Mouse (Mus musculus) MEL (cell line): ENCODE data around the gene Rogdi. TPM values are rescaled to one million over a fixed set of nuclear protein-coding genes. Genes with fewer than 3 reads are reported as not detected.

Source experiments
- DNase-seq: peaks from one replicate; pipeline ENCODE4 v3.0.0; 2011; ENCODE audit warnings: low read depth, low spot score
- H3K27ac ChIP-seq: 2 replicates; pipeline ENCODE4 v1.5.1; 2012; ENCODE audit warnings: low read depth, mild to moderate bottlenecking, control low read depth, low read length, moderate library complexity; ENCODE audit not compliant: control insufficient read depth
- H3K27me3 ChIP-seq, 2 experiments: fragments of 150-350 bp in 1 of 2; sonication (generic) in 1 of 2; 2 replicates each; pipeline ENCODE4 v1.6.1; 2012; ENCODE audit warnings: low read length in 2 of 2, mild to moderate bottlenecking in 2 of 2, improper control_type of control experiment in 1 of 2, moderate library complexity in 1 of 2; ENCODE audit not compliant: insufficient read depth in 2 of 2, control insufficient read depth in 1 of 2
- H3K36me3 ChIP-seq, 2 experiments: 2 replicates each; pipeline ENCODE4 v1.6.1; 2012 to 2014; ENCODE audit warnings: low read length in 2 of 2, improper control_type of control experiment in 1 of 2, inconsistent platforms in 1 of 2, mild to moderate bottlenecking in 1 of 2; ENCODE audit not compliant: insufficient read depth in 2 of 2, control insufficient read depth in 1 of 2
- H3K4me1 ChIP-seq, 2 experiments: fragments of 150-350 bp in 1 of 2; sonication (generic) in 1 of 2; 2 replicates each; pipeline ENCODE4 v1.6.1; 2012; ENCODE audit warnings: low read length in 2 of 2, improper control_type of control experiment in 1 of 2, mild to moderate bottlenecking in 1 of 2; ENCODE audit not compliant: insufficient read depth in 2 of 2, control insufficient read depth in 1 of 2
- H3K4me3 ChIP-seq, 2 experiments: fragments of 150-350 bp in 1 of 2; sonication (generic) in 1 of 2; 2 replicates each; pipeline ENCODE4 v1.5.1; 2012; ENCODE audit warnings: low read depth in 2 of 2, low read length in 2 of 2, mild to moderate bottlenecking in 2 of 2, moderate library complexity in 2 of 2, control low read depth in 1 of 2, improper control_type of control experiment in 1 of 2; ENCODE audit not compliant: control insufficient read depth in 1 of 2, insufficient read depth in 1 of 2
- H3K79me2 ChIP-seq: 2 replicates; pipeline ENCODE4 v1.6.1; 2012; ENCODE audit warnings: mild to moderate bottlenecking, low read length, moderate library complexity; ENCODE audit not compliant: control insufficient read depth, poor library complexity, insufficient read depth
- H3K9ac ChIP-seq: 2 replicates; pipeline ENCODE4 v1.6.1; 2012; ENCODE audit warnings: low read depth, mild to moderate bottlenecking, control low read depth, low read length, moderate library complexity; ENCODE audit not compliant: control insufficient read depth, poor library complexity, severe bottlenecking
- H3K9me3 ChIP-seq: fragments of 150-350 bp; sonication (generic); replicated peaks from 2 replicates; pipeline ENCODE4 v1.6.1; 2012; ENCODE audit warnings: mild to moderate bottlenecking, low read length, improper control_type of control experiment, moderate library complexity; ENCODE audit not compliant: insufficient read depth
- BHLHE40 ChIP-seq: IDR thresholded peaks from 2 replicates; pipeline ENCODE4 v1.6.1; 2012; ENCODE audit warnings: low read depth, mild to moderate bottlenecking, inconsistent platforms, low read length, improper control_type of control experiment, borderline replicate concordance
- CHD1 ChIP-seq: IDR thresholded peaks from 2 replicates; pipeline ENCODE4 v1.6.1; 2012; ENCODE audit warnings: low read depth, mild to moderate bottlenecking, inconsistent platforms, low read length, improper control_type of control experiment
- CHD2 ChIP-seq: IDR thresholded peaks from 2 replicates; pipeline ENCODE4 v1.6.1; 2011; ENCODE audit warnings: low read length, improper control_type of control experiment
- CTCF ChIP-seq, 3 experiments: IDR thresholded peaks in 2 of 3; conservative IDR thresholded peaks in 1 of 3; 2 replicates each; pipeline ENCODE4 v1.5.1; 2011 to 2012; ENCODE audit warnings: low read length in 3 of 3, low read depth in 2 of 3, mild to moderate bottlenecking in 2 of 3, improper control_type of control experiment in 1 of 3, inconsistent platforms in 1 of 3, mixed read lengths in 1 of 3, moderate library complexity in 1 of 3; ENCODE audit not compliant: control insufficient read depth in 1 of 3, insufficient read depth in 1 of 3, poor library complexity in 1 of 3, severe bottlenecking in 1 of 3
- E2F4 ChIP-seq: IDR thresholded peaks from 2 replicates; pipeline ENCODE4 v1.6.1; 2011; ENCODE audit warnings: low read depth, low read length, improper control_type of control experiment, borderline replicate concordance
- EP300 ChIP-seq, 2 experiments: IDR thresholded peaks; 2 replicates each; pipeline ENCODE4 v1.6.1; 2011; ENCODE audit warnings: improper control_type of control experiment in 2 of 2, low read length in 2 of 2, low read depth in 1 of 2, mild to moderate bottlenecking in 1 of 2
- GABPA ChIP-seq: IDR thresholded peaks from 2 replicates; pipeline ENCODE4 v1.6.1; 2012; ENCODE audit warnings: low read depth, mild to moderate bottlenecking, inconsistent platforms, low read length, improper control_type of control experiment, moderate library complexity
- GATA1 ChIP-seq: IDR thresholded peaks from 2 replicates; pipeline ENCODE4 v1.6.1; 2011; ENCODE audit warnings: low read depth, low read length, improper control_type of control experiment
- HCFC1 ChIP-seq: IDR thresholded peaks from 2 replicates; pipeline ENCODE4 v1.6.1; 2012; ENCODE audit warnings: low read depth, mild to moderate bottlenecking, inconsistent platforms, low read length, improper control_type of control experiment, moderate library complexity
- JUND ChIP-seq: IDR thresholded peaks from 2 replicates; pipeline ENCODE4 v1.6.1; 2011; ENCODE audit warnings: low read depth, mild to moderate bottlenecking, improper control_type of control experiment, low read length
- KAT2A ChIP-seq: conservative IDR thresholded peaks from 2 replicates; pipeline ENCODE4 v1.6.1; 2012; ENCODE audit warnings: low read depth, low read length, improper control_type of control experiment, inconsistent platforms
- MAFK ChIP-seq: IDR thresholded peaks from 2 replicates; pipeline ENCODE4 v1.6.1; 2011; ENCODE audit warnings: low read depth, mild to moderate bottlenecking, low read length, improper control_type of control experiment, borderline replicate concordance
- MAX ChIP-seq: IDR thresholded peaks from 2 replicates; pipeline ENCODE4 v1.6.1; 2011; ENCODE audit warnings: low read length, improper control_type of control experiment
- MAZ ChIP-seq: IDR thresholded peaks from 2 replicates; pipeline ENCODE4 v1.6.1; 2012; ENCODE audit warnings: low read depth, mild to moderate bottlenecking, inconsistent platforms, low read length, improper control_type of control experiment
- MXI1 ChIP-seq: IDR thresholded peaks from 2 replicates; pipeline ENCODE4 v1.6.1; 2011; ENCODE audit warnings: mild to moderate bottlenecking, low read depth, low read length, improper control_type of control experiment
- MYB ChIP-seq: IDR thresholded peaks from 2 replicates; pipeline ENCODE4 v1.6.1; 2011; ENCODE audit warnings: mild to moderate bottlenecking, low read depth, low read length, improper control_type of control experiment
- MYC ChIP-seq: IDR thresholded peaks from 2 replicates; pipeline ENCODE4 v1.6.1; 2011; ENCODE audit warnings: low read depth, mild to moderate bottlenecking, low read length, improper control_type of control experiment, moderate library complexity
- NELFE ChIP-seq: IDR thresholded peaks from 2 replicates; pipeline ENCODE4 v1.6.1; 2011; ENCODE audit warnings: low read depth, low read length, improper control_type of control experiment
- NRF1 ChIP-seq: IDR thresholded peaks from 2 replicates; pipeline ENCODE4 v1.6.1; 2014; ENCODE audit warnings: low read depth, mild to moderate bottlenecking, inconsistent platforms, low read length, improper control_type of control experiment, moderate library complexity; ENCODE audit not compliant: poor library complexity, insufficient read depth, severe bottlenecking
- POLR2A ChIP-seq, 2 experiments: IDR thresholded peaks; 2 replicates each; pipeline ENCODE4 v1.6.1; 2011 to 2012; ENCODE audit warnings: low read length in 2 of 2, mild to moderate bottlenecking in 2 of 2, control low read depth in 1 of 2, improper control_type of control experiment in 1 of 2, low read depth in 1 of 2, moderate library complexity in 1 of 2; ENCODE audit not compliant: control insufficient read depth in 1 of 2, insufficient read depth in 1 of 2, poor library complexity in 1 of 2
- POLR2AphosphoS2 ChIP-seq: IDR thresholded peaks from 2 replicates; pipeline ENCODE4 v1.6.1; 2011; ENCODE audit warnings: low read length, improper control_type of control experiment
- POLR2AphosphoS5 ChIP-seq: IDR thresholded peaks from 2 replicates; pipeline ENCODE4 v1.6.1; 2012; ENCODE audit warnings: low read depth, borderline replicate concordance, mild to moderate bottlenecking, inconsistent platforms, low read length, moderate library complexity, mixed read lengths
- RAD21 ChIP-seq: IDR thresholded peaks from 2 replicates; pipeline ENCODE4 v1.6.1; 2011; ENCODE audit warnings: mild to moderate bottlenecking, low read depth, low read length, improper control_type of control experiment
- RCOR1 ChIP-seq: IDR thresholded peaks from 2 replicates; pipeline ENCODE4 v1.6.1; 2012; ENCODE audit warnings: low read depth, mild to moderate bottlenecking, inconsistent platforms, low read length, improper control_type of control experiment
- SIN3A ChIP-seq: IDR thresholded peaks from 2 replicates; pipeline ENCODE4 v1.6.1; 2012; ENCODE audit warnings: low read length, improper control_type of control experiment, inconsistent platforms
- TAL1 ChIP-seq: IDR thresholded peaks from 2 replicates; pipeline ENCODE4 v1.6.1; 2012; ENCODE audit warnings: mild to moderate bottlenecking, inconsistent platforms, low read length, moderate library complexity, mixed read lengths
- TBP ChIP-seq: IDR thresholded peaks from 2 replicates; pipeline ENCODE4 v1.8.0; 2011; ENCODE audit warnings: low read depth, low read length, improper control_type of control experiment
- TCF12 ChIP-seq: IDR thresholded peaks from 2 replicates; pipeline ENCODE4 v1.6.1; 2014; ENCODE audit warnings: low read depth, mild to moderate bottlenecking, inconsistent platforms, low read length, improper control_type of control experiment, moderate library complexity
- UBTF ChIP-seq: IDR thresholded peaks from 2 replicates; pipeline ENCODE4 v1.6.1; 2012; ENCODE audit warnings: low read depth, mild to moderate bottlenecking, inconsistent platforms, low read length, improper control_type of control experiment, moderate library complexity, borderline replicate concordance; ENCODE audit not compliant: insufficient read depth
- USF1 ChIP-seq: IDR thresholded peaks from 2 replicates; pipeline ENCODE4 v1.6.1; 2014; ENCODE audit warnings: low read depth, mild to moderate bottlenecking, inconsistent platforms, low read length, improper control_type of control experiment, moderate library complexity
- ZC3H11A ChIP-seq: IDR thresholded peaks from 2 replicates; pipeline ENCODE4 v1.6.1; 2012; ENCODE audit warnings: low read depth, mild to moderate bottlenecking, inconsistent platforms, low read length, improper control_type of control experiment
- ZKSCAN1 ChIP-seq: IDR thresholded peaks from 2 replicates; pipeline ENCODE4 v1.6.1; 2012; ENCODE audit warnings: low read depth, mild to moderate bottlenecking, inconsistent platforms, low read length, improper control_type of control experiment, moderate library complexity
- ZNF384 ChIP-seq: IDR thresholded peaks from 2 replicates; pipeline ENCODE4 v1.6.1; 2012; ENCODE audit warnings: low read depth, mild to moderate bottlenecking, inconsistent platforms, low read length, improper control_type of control experiment
- polyA plus RNA-seq, 2 experiments: library from polyadenylated mRNA; stranded (reverse) in 1 of 2; unstranded in 1 of 2; fragments of >175 nt in 1 of 2; fragments of >200 nt in 1 of 2; gene quantifications; 2 replicates each; pipeline versions ENCODE4 v1.2.1 to v1.2.4; 2012; ENCODE audit warnings: low replicate concordance in 2 of 2, low read depth in 1 of 2; ENCODE audit not compliant: insufficient read length in 2 of 2, insufficient read depth in 1 of 2, missing spikeins in 1 of 2
- total RNA-seq: library from RNA; depleted of rRNA; stranded (reverse); fragments of 300-350 nt; gene quantifications from 2 replicates; pipeline ENCODE4 v1.2.3, GENCODE M21; 2012

The Rogdi gene
- total and polyA plus RNA-seq, 3 experiments: 1.9 to 17.8 TPM; not detected in 1

DNA sequence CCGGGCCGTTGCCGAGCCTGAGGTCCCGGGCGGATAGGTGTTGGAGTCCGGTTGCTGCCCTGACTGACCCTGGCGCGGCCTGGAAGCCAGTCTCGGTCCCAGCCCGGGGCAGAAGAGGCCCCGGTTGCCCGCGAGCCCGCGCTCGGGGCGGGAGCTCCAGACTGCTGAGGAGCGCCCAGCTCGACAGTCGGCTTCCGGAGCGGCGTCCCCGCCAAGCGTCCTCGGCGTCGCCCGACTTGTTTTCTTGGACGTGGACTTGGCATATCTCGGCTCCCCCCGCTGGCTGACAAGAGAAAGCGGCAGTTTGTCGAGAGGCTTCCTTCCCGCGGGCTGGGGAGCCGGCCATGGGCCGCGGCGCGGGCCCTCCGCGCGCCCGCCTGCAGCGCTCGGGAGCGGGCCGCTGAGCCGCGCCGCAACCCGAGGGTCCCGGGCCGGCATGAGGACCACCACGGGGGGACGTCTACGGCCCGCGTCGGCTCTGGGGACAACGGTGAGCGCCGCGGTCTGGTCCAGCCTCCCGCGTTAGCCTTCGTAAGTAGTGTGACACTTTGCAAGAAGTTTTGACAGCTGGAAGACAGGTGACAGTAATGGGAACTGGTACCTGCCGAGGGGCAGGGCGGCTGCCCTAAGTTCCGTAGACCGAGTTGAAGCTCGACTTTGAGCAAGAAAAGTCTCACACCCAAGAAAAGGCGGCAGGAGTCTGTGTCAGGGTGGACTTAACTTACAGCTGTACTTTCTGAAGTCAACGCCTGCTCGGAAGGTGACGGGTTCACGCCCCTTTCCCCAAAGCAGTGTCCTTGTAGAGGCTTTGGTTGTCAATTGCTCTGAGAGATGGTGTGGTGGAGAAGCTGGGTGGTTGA, 37.1 kb upstream of the Rogdi start (continued):
- TF ChIP-seq RAD21: no peak
- TF ChIP-seq MAX: no peak
- TF ChIP-seq EP300 (IDR thresholded peaks at IDR 0.05; ENCODE audit: low read depth in 1 of 2, low read length in 2 of 2): no peak
- TF ChIP-seq ZNF384: no peak
- TF ChIP-seq TAL1: no peak
- no peak for TF ChIP-seq BHLHE40
- no peak for TF ChIP-seq ZKSCAN1
- no peak for TF ChIP-seq POLR2A (IDR thresholded peaks at IDR 0.05; ENCODE audit: control insufficient read depth in 1 of 2, insufficient read depth in 1 of 2, low read depth in 1 of 2, low read length in 2 of 2, poor library complexity in 1 of 2)
- no peak for TF ChIP-seq E2F4
- TF ChIP-seq TBP: 0 out of 2 replicates have a peak, but pooled peaks have one; percentile 21
- no peak for TF ChIP-seq KAT2A
- TF ChIP-seq RCOR1: no peak

DNA sequence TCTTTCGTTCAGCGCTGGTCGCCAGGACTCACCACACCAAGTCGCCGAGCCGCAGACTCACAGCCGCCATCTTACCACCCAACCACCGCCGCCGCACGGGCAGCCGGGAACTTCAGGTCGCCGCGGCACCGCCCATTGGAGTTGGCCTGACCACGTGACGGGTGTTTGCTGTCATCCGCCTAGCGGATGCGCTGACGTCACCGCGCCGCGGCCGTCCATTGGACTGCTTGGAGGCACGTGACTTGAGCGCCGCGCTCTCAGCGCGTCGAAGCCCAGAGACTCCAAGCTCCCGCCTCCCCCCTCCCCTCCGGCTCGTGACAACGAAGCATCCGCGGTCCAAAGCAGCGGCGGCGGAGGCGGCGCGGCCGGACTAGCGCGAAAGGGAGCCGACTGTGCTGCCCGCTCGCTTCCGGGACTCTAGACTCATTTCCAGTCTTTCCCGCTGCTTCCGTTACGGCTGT, 36.5 kb upstream of the Rogdi start, which contains the start of the genes Glyr1 and Ubn1:
TSS of gene Glyr1 (minus strand) at position 90 of the 461 bp plus-strand sequence.
TSS of gene Ubn1 (plus strand) at position 284 of the 461 bp plus-strand sequence.
- H3K27ac ChIP-seq: peak within 1 kb of the TSS; percentile 81
- peak within 1 kb of the TSS; percentile 90 for H3K9ac ChIP-seq
- H3K27me3 ChIP-seq: no peaks in the 10 kb centered on the region
- DNase-seq: peak; percentile 99
- H3K4me3 ChIP-seq: peak within 1 kb of the TSS; percentile 78 to 89
- H3K36me3 ChIP-seq: peaks cover 16 to 38% of the 10 kb centered on the region in 2 experiments
- peaks cover 38% of the 10 kb centered on the region for H3K79me2 ChIP-seq
- peaks cover 11% of the 10 kb centered on the region in 2 experiments for H3K4me1 ChIP-seq
- no peaks in the 10 kb centered on the region for H3K9me3 ChIP-seq
- TF ChIP-seq MAZ: peak; percentile 89; the same call in 1 of the 2 replicates
- no peak for TF ChIP-seq ZC3H11A
- TF ChIP-seq NRF1: no peak
- peak; percentile 92 to 94 for TF ChIP-seq POLR2A (IDR thresholded peaks at IDR 0.05; ENCODE audit: control insufficient read depth in 1 of 2, insufficient read depth in 1 of 2, low read depth in 1 of 2, low read length in 2 of 2, poor library complexity in 1 of 2)
- TF ChIP-seq MYC: peak; percentile 60; the same call in 1 of the 2 replicates
- no peak for TF ChIP-seq MYB
- no peak for TF ChIP-seq GABPA
- peak; percentile 79 for TF ChIP-seq SIN3A
- TF ChIP-seq CHD1: no peak
- no peak for TF ChIP-seq TBP
- no peak for TF ChIP-seq JUND
- TF ChIP-seq E2F4: no peak; the same call in 1 of the 2 replicates
- peak; percentile 99 for TF ChIP-seq USF1
- no peak for TF ChIP-seq GATA1
- no peak for TF ChIP-seq UBTF
- no peak for TF ChIP-seq CTCF (IDR thresholded peaks at IDR 0.05 in 2 of 3, conservative IDR thresholded peaks at IDR 0.05 in 1 of 3; ENCODE audit: control insufficient read depth in 1 of 3, insufficient read depth in 1 of 3, low read depth in 2 of 3, low read length in 3 of 3, poor library complexity in 1 of 3, severe bottlenecking in 1 of 3)
- TF ChIP-seq POLR2AphosphoS2: peak; percentile 88
- TF ChIP-seq NELFE: peak; percentile 91
- no peak for TF ChIP-seq CHD2
- no peak for TF ChIP-seq POLR2AphosphoS5
- TF ChIP-seq MAFK: no peak
- TF ChIP-seq MXI1: peak; percentile 73
- no peak for TF ChIP-seq EP300 (IDR thresholded peaks at IDR 0.05; ENCODE audit: low read depth in 1 of 2, low read length in 2 of 2)
- TF ChIP-seq RAD21: no peak
- no peak for TF ChIP-seq TAL1
- TF ChIP-seq TCF12: peak; percentile 52; the same call in 1 of the 2 replicates
- TF ChIP-seq HCFC1: peak; percentile 85
- no peak for TF ChIP-seq ZNF384
